Mouse (Mus musculus) neutrophil, adult 5-6 weeks (primary cell): Measurements from ENCODE around the gene Gm20388. TPM values are rescaled to one million over a fixed set of nuclear protein-coding genes. Genes with fewer than 3 reads are reported as not detected.

Experiments
- ATAC-seq: fragments of 151-379, 151-347 bp; 2 replicates; pipeline ENCODE4 v1.8.0; 2017; ENCODE audit warnings: mild to moderate bottlenecking, moderate TSS enrichment; ENCODE audit not compliant: insufficient number of reproducible peaks, poor library complexity, low FRiP score, severe bottlenecking; ENCODE audit errors: extremely low read depth
- total RNA-seq: library from RNA; stranded (forward); fragments of 200-1000 nt; gene quantifications from 2 replicates; pipeline ENCODE4 v1.2.3, GENCODE M21; 2017

Gene Gm20388
- total RNA-seq, 1 experiment from 2014 or later: 10.8 TPM

GRCm38 (mm10) chr8:121335684-121336083 lies 1425.0 kb downstream of the Gm20388 start:
- ATAC-seq: no peak

- no peak for ATAC-seq
These were observed 1432.3 kb downstream of the Gm20388 start for GRCm38 (mm10) chr8:121342931-121343330.

GRCm38 (mm10) chr8:121344486-121344885 lies 1433.8 kb downstream of the Gm20388 start:
- no peak for ATAC-seq

- ATAC-seq: no peak
These were observed 1435.5 kb downstream of the Gm20388 start for GRCm38 (mm10) chr8:121346175-121346574.

- no peak for ATAC-seq
These were observed 1436.2 kb downstream of the Gm20388 start for GRCm38 (mm10) chr8:121346862-121347261.

GRCm38 (mm10) chr8:121348998-121349397 lies 1438.4 kb downstream of the Gm20388 start:
- ATAC-seq: no peak

GRCm38 (mm10) chr8:121350803-121351202 lies 1440.2 kb downstream of the Gm20388 start:
- no peak for ATAC-seq

GRCm38 (mm10) chr8:121354844-121355243 lies 1444.2 kb downstream of the Gm20388 start:
- ATAC-seq: no peak

- no peak for ATAC-seq
These were observed 1446.8 kb downstream of the Gm20388 start for GRCm38 (mm10) chr8:121357451-121357850.

GRCm38 (mm10) chr8:121358609-121359008 lies 1448.0 kb downstream of the Gm20388 start:
- no peak for ATAC-seq

- no peak for ATAC-seq
These were observed 1448.7 kb downstream of the Gm20388 start for GRCm38 (mm10) chr8:121359131-121359981.

GRCm38 (mm10) chr8:121360001-121360400 lies 1449.4 kb downstream of the Gm20388 start:
- no peak for ATAC-seq

- ATAC-seq: no peak
These were observed 1450.5 kb downstream of the Gm20388 start for GRCm38 (mm10) chr8:121361166-121361565.

- ATAC-seq: no peak
These were observed 1454.0 kb downstream of the Gm20388 start for GRCm38 (mm10) chr8:121364646-121365045.

- ATAC-seq: no peak
These were observed 1454.5 kb downstream of the Gm20388 start for GRCm38 (mm10) chr8:121365150-121365549.

GRCm38 (mm10) chr8:121366655-121367054 lies 1456.0 kb downstream of the Gm20388 start:
- ATAC-seq: no peak

GRCm38 (mm10) chr8:121368799-121369198 lies 1458.2 kb downstream of the Gm20388 start:
- ATAC-seq: no peak

GRCm38 (mm10) chr8:121369378-121369777 lies 1458.7 kb downstream of the Gm20388 start:
- ATAC-seq: no peak

- no peak for ATAC-seq
These were observed 1460.6 kb downstream of the Gm20388 start for GRCm38 (mm10) chr8:121371287-121371686.

GRCm38 (mm10) chr8:121371911-121372638 lies 1461.4 kb downstream of the Gm20388 start:
- ATAC-seq: no peak
